Mouse (Mus musculus) liver, embryonic 14.5 days (tissue): ENCODE data around the gene Olfr211. TPM values are rescaled to one million over a fixed set of nuclear protein-coding genes. Genes with fewer than 3 reads are reported as not detected.

Experiments
- ATAC-seq: fragments of 200-750 bp; cut with Nextera tagmentation; 2 replicates; pipeline ENCODE4 v1.8.0; 2017; ENCODE audit warnings: moderate number of reproducible peaks, mild to moderate bottlenecking, moderate library complexity; ENCODE audit not compliant: insufficient read depth
- DNase-seq, 3 experiments: peaks; one replicate each; pipeline ENCODE4 v3.0.0-alpha.2; 2012 to 2013; ENCODE audit warnings: low read depth in 3 of 3, low spot score in 3 of 3
- H3K27ac ChIP-seq: fragments of 300-500 bp; sonication (generic); 2 replicates; pipeline ENCODE4 v1.5.1; 2014; ENCODE audit warnings: moderate library complexity, mild to moderate bottlenecking, control low read depth, inconsistent platforms
- H3K27me3 ChIP-seq: fragments of 300-500 bp; sonication (generic); 2 replicates; pipeline ENCODE4 v1.6.1; 2014; ENCODE audit warnings: mild to moderate bottlenecking, low read length, moderate library complexity; ENCODE audit not compliant: control insufficient read depth, insufficient read depth
- H3K36me3 ChIP-seq: fragments of 300-500 bp; sonication (generic); replicated peaks from 2 replicates; pipeline ENCODE4 v1.6.1; 2014; ENCODE audit warnings: low read depth; ENCODE audit not compliant: control insufficient read depth, insufficient read depth
- H3K4me1 ChIP-seq, 2 experiments: fragments of 200-500 bp in 1 of 2; fragments of 300-500 bp in 1 of 2; sonication (generic) in 1 of 2; replicated peaks; 2 replicates each; pipeline ENCODE4 v1.6.1; 2012 to 2014; ENCODE audit warnings: antibody characterized with exemption in 1 of 2, inconsistent platforms in 1 of 2, low read length in 1 of 2; ENCODE audit not compliant: control insufficient read depth in 2 of 2, insufficient read depth in 2 of 2
- H3K4me2 ChIP-seq: fragments of 300-500 bp; sonication (generic); 2 replicates; pipeline ENCODE4 v1.6.1; 2014; ENCODE audit warnings: low read depth, mild to moderate bottlenecking, control low read depth, moderate library complexity
- H3K4me3 ChIP-seq, 2 experiments: fragments of 200-500 bp in 1 of 2; fragments of 300-500 bp in 1 of 2; sonication (generic) in 1 of 2; 2 replicates each; pipeline ENCODE4 v1.5.1; 2012 to 2014; ENCODE audit warnings: low read depth in 2 of 2, low read length in 2 of 2, mild to moderate bottlenecking in 2 of 2, control low read depth in 1 of 2, inconsistent platforms in 1 of 2, moderate library complexity in 1 of 2; ENCODE audit not compliant: insufficient read depth in 1 of 2
- H3K9ac ChIP-seq: fragments of 300-500 bp; sonication (generic); replicated peaks from 2 replicates; pipeline ENCODE4 v1.6.1; 2014; ENCODE audit warnings: mild to moderate bottlenecking, control low read depth, moderate library complexity
- H3K9me3 ChIP-seq: fragments of 300-500 bp; sonication (generic); 2 replicates; pipeline ENCODE4 v1.6.1; 2016; ENCODE audit warnings: low read length, mixed read lengths; ENCODE audit not compliant: control insufficient read depth
- CTCF ChIP-seq: IDR thresholded peaks from 2 replicates; pipeline ENCODE4 v1.5.1; 2016; ENCODE audit warnings: antibody characterized with exemption, low read depth, control low read depth
- EP300 ChIP-seq: IDR thresholded peaks from 2 replicates; pipeline ENCODE4 v1.6.1; 2016; ENCODE audit warnings: antibody characterized with exemption, low read depth
- WGBS: fragments of 180-500 bp; shearing (Covaris S2); extraction: QIAGEN DNeasy Blood & Tissue Kit; methylation state at CpG from one replicate; pipeline ENCODE4 v1.1.7; 2014; ENCODE audit not compliant: insufficient replicate concordance; 5-methylcytosine and 5-hydroxymethylcytosine counted together
- polyA plus RNA-seq, 2 experiments: library from polyadenylated mRNA; depleted of rRNA in 1 of 2; stranded (reverse) in 1 of 2; unstranded in 1 of 2; fragments of >200 nt; fragmentation: Nextera tagmentation in 1 of 2; extraction: Ambion mirVana in 1 of 2; gene quantifications; 2 replicates each; pipeline versions ENCODE4 v1.2.1 to v1.2.3; 2012 to 2014

Gene Olfr211
- polyA plus RNA-seq (2012; rRNA removed) = not detected in 2 replicates
- polyA plus RNA-seq (2014; fragmentation: Nextera tagmentation; extraction: Ambion mirVana) = not detected in 2 replicates

- ATAC-seq = no peak
- TF ChIP-seq EP300 = no peak
- TF ChIP-seq CTCF = no peak
- no peak within 1 kb of the TSS for H3K4me3 ChIP-seq
- no peak within 1 kb of the TSS for H3K4me2 ChIP-seq
- no peaks in the 10 kb centered on the region for H3K9me3 ChIP-seq
- no peaks in the 10 kb centered on the region for H3K4me1 ChIP-seq
- 48% methylated on average over 4 of the region's 4 CpGs for WGBS
- no peaks in the 10 kb centered on the region for H3K27me3 ChIP-seq
- DNase-seq = no peak
- H3K27ac ChIP-seq = no peak within 1 kb of the TSS
- no peaks in the 10 kb centered on the region for H3K36me3 ChIP-seq
- no peak within 1 kb of the TSS for H3K9ac ChIP-seq
These were observed at the start of gene Olfr211 for GRCm38 (mm10) chr6:116488791-116489190. Olfr211 (plus strand) TSS chr6:116489091.

- H3K27me3 ChIP-seq = no peaks in the 10 kb centered on the region
- DNase-seq (no peak), ATAC-seq (no peak)
- no peak overlapping the region for H3K4me3 ChIP-seq
- H3K27ac ChIP-seq = no peak overlapping the region
- H3K4me1 ChIP-seq = peaks cover 0 to 4% of the 10 kb centered on the region in 2 experiments; a peak in 1 of 4 replicates
- H3K36me3 ChIP-seq = no peaks in the 10 kb centered on the region
- no peaks in the 10 kb centered on the region for H3K9me3 ChIP-seq
- 75% methylated on average over 6 of the region's 6 CpGs for WGBS
- H3K4me2 ChIP-seq = no peak overlapping the region
- H3K9ac ChIP-seq = no peak overlapping the region
- TF ChIP-seq EP300 (no peak), CTCF (no peak)
These were observed 49.4 kb upstream of the Olfr211 start for GRCm38 (mm10) chr6:116439531-116439930.

GRCm38 (mm10) chr6:116440447-116440846, 48.4 kb upstream of the Olfr211 start:
- Histone ChIP-seq H3K4me1 (peaks cover 0 to 4% of the 10 kb centered on the region in 2 experiments; a peak in 1 of 4 replicates), H3K9ac (no peak overlapping the region), H3K4me2 (no peak overlapping the region), H3K27me3 (no peaks in the 10 kb centered on the region), H3K9me3 (no peaks in the 10 kb centered on the region), H3K36me3 (no peaks in the 10 kb centered on the region), H3K4me3 (no peak overlapping the region), H3K27ac (no peak overlapping the region)
- 56% methylated on average over 4 of the region's 4 CpGs for WGBS
- DNase-seq (no peak), ATAC-seq (no peak)
- no peak for TF ChIP-seq EP300
- TF ChIP-seq CTCF = no peak

GRCm38 (mm10) chr6:116440849-116441248, 48.0 kb upstream of the Olfr211 start:
- H3K27ac ChIP-seq = no peak overlapping the region
- no peak overlapping the region for H3K4me3 ChIP-seq
- H3K9me3 ChIP-seq = no peaks in the 10 kb centered on the region
- H3K9ac ChIP-seq = no peak overlapping the region
- TF ChIP-seq CTCF = no peak
- no peak for TF ChIP-seq EP300
- DNase-seq (no peak), ATAC-seq (no peak)
- no peaks in the 10 kb centered on the region for H3K27me3 ChIP-seq
- 38% methylated on average over 4 of the region's 4 CpGs for WGBS
- no peaks in the 10 kb centered on the region for H3K36me3 ChIP-seq
- H3K4me1 ChIP-seq = peaks cover 0 to 4% of the 10 kb centered on the region in 2 experiments; a peak in 1 of 4 replicates
- H3K4me2 ChIP-seq = no peak overlapping the region

GRCm38 (mm10) chr6:116455781-116456180, 33.1 kb upstream of the Olfr211 start:
- Histone ChIP-seq H3K9ac (no peak overlapping the region), H3K27ac (no peak overlapping the region), H3K4me2 (no peak overlapping the region), H3K27me3 (peaks cover 7% of the 10 kb centered on the region), H3K4me3 (no peak overlapping the region), H3K4me1 (peaks cover 0 to 19% of the 10 kb centered on the region in 2 experiments; a peak in 3 of 4 replicates), H3K9me3 (no peaks in the 10 kb centered on the region), H3K36me3 (no peaks in the 10 kb centered on the region)
- TF ChIP-seq CTCF (no peak), EP300 (no peak)
- WGBS = 17% methylated on average over 4 of the region's 4 CpGs
- DNase-seq (peak in 1 of 3 experiments; percentile 13), ATAC-seq (no peak)
